Mouse (Mus musculus) layer of hippocampus, postnatal 25 days (tissue): ENCODE measurements around the gene Mdm1. TPM values are rescaled to one million over a fixed set of nuclear protein-coding genes. Genes with fewer than 3 reads are reported as not detected.
"Not testable (repeated sequence)": the region's sequence is repeated elsewhere in the genome, so short reads cannot be mapped to it uniquely, and the experiment has no call there.

Experiments used
- DNase-seq, 2 experiments: peaks; one replicate each; pipeline ENCODE4 v3.0.0; 2022; ENCODE audit warnings: mixed read lengths in 2 of 2, low spot score in 1 of 2; ENCODE audit errors: extremely low spot score in 1 of 2
- total RNA-seq, 2 experiments: library from RNA; stranded (reverse); gene quantifications; 2 replicates each; pipeline ENCODE4 v1.2.3; 2021

Mdm1 gene
- total RNA-seq, 2 experiments from 2014 or later = 8.4 to 10.1 TPM

DNA sequence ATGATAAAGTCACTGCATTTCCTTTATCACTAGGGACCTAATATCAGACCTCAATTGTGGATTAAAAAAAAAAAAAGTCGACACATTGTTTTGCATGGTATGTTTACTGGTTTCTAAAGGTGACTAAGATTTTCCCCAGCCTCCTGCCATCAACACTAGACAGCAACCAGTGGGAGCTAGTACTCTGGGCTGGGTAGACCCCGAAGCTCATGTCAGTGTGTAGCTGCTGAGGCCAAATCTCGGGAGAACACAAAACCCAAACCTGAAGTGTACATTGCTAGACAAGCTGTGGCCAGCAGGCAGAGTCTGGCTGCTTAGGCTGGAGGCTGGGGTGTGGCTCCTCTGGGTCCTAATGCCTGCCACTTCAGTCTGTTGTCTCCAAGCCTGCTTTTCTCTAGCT is 53.5 kb downstream of the Mdm1 start:
- not testable (repeated sequence) for DNase-seq

- no peak for DNase-seq
Observed at GRCm38 (mm10) chr10:118204642-118205041, 63.0 kb downstream of the Mdm1 start, which contains the start of gene Il22. Gene Il22, plus strand, starts transcription at chr10:118204942.

- DNase-seq = not testable (repeated sequence)
Observed at GRCm38 (mm10) chr10:118215719-118216393, 74.2 kb downstream of the Mdm1 start.

Other genes with a start within 250 kb of the Mdm1 start
- not detected for gene Il22, start 63.1 kb downstream of the Mdm1 start, total RNA-seq
- under 1 TPM; 0.89 to 0.92 TPM for gene Gm32717, start 99.0 kb downstream of the Mdm1 start, total RNA-seq
- gene Gm32802, start 116.9 kb downstream of the Mdm1 start, total RNA-seq = under 1 TPM; 0.89 to 0.92 TPM
- gene Iltifb, start 153.2 kb downstream of the Mdm1 start, total RNA-seq = not detected
- not detected for gene Gm9040, start 185.2 kb downstream of the Mdm1 start, total RNA-seq
- not detected for gene Gm9044, start 190.6 kb downstream of the Mdm1 start, total RNA-seq
- gene Gm9045, start 196.0 kb downstream of the Mdm1 start, total RNA-seq = not detected
- gene Gm9046, start 201.4 kb downstream of the Mdm1 start, total RNA-seq = not detected
- gene Gm9048, start 206.9 kb downstream of the Mdm1 start, total RNA-seq = not detected
- gene Gm9049, start 212.3 kb downstream of the Mdm1 start, total RNA-seq = not detected